Mouse (Mus musculus) thymus, adult 2 months (tissue): ENCODE results near the gene Vmn1r66.

ENCODE experiments used
- CTCF ChIP-seq: fragments of 200-500 bp; IDR thresholded peaks from 2 replicates; pipeline ENCODE4 v1.5.1; 2012; ENCODE audit warnings: mild to moderate bottlenecking, control low read depth, low read length, moderate library complexity, borderline replicate concordance; ENCODE audit not compliant: control insufficient read depth, poor library complexity, insufficient read depth; ENCODE audit errors: extremely low read depth
- POLR2A ChIP-seq: fragments of 200-500 bp; IDR thresholded peaks from 2 replicates; pipeline ENCODE4 v1.6.1; 2012; ENCODE audit warnings: mild to moderate bottlenecking, low read length, control low read depth, moderate library complexity; ENCODE audit not compliant: control insufficient read depth, poor library complexity, insufficient read depth; ENCODE audit errors: extremely low read depth

DNA sequence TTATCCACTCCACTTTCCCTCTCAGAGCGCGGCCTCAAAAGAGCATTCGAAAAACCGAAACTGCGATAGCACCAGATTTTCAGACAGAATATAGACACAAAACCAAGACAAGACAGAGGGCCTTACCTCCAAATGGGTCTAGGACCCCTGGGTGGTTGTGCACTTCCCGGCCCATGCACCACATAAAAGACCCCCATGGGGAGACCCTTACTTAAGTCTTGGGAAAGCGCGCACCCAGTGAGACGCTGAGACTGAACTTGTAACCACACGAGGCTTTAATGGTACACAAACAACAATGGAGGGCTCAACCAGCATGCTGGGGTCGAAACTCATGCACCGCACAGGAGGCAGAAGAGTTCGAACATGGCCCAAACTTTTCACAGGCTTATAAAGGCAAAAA, 25.7 kb downstream of the Vmn1r66 start:
- no peak for TF ChIP-seq CTCF
- TF ChIP-seq POLR2A = no peak
